In the genomic region with DNA sequence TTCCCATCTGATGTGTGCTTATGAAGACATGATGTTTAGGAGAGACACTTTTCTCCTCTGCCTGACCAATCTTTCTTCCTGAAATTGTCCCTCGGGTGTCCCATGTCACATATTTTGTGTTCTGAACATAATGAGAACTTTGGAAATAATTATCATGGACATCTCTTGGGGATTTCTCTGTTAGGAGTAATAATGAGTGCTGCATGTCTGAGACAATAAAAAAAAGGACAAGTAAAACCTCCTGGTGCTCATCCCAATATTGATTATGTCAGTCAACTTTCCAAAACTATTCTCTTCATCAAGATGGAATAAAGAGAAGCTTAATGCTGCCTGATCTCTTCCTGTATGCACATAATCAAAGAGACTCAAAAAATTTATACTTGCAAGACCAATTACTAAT, we compare ENCODE assay signal across 46 mouse cellular contexts. TPM values are rescaled to one million over a fixed set of nuclear protein-coding genes. Genes with fewer than 3 reads are reported as not detected.
"Had no signal": no experiment of that assay in that cellular context is flagged by ENCODE, and none has a peak within 500 bp of the region (broad histone marks: within the 10 kb centered on the region; RNA-seq: fewer than 3 reads in every experiment).

A gene (minus strand): TSS at position 101 of the 400 bp plus-strand sequence.

- H3K4me2 ChIP-seq: limb, embryonic 12.5 days; limb, embryonic 13.5 days; limb, embryonic 15.5 days; liver, embryonic 11.5 days; liver, embryonic 12.5 days; liver, embryonic 13.5 days; liver, embryonic 15.5 days; lung, embryonic 14.5 days; lung, embryonic 15.5 days; midbrain, embryonic 11.5 days; midbrain, embryonic 12.5 days; midbrain, embryonic 13.5 days; midbrain, embryonic 15.5 days; neural tube, embryonic 12.5 days had no signal

- H3K9ac ChIP-seq: limb, embryonic 12.5 days; limb, embryonic 13.5 days; limb, embryonic 15.5 days; liver, embryonic 12.5 days; liver, embryonic 13.5 days; liver, embryonic 14.5 days; liver, embryonic 15.5 days; liver, postnatal 0 days; lung, embryonic 14.5 days; lung, embryonic 15.5 days; midbrain, embryonic 12.5 days; midbrain, embryonic 13.5 days; midbrain, embryonic 15.5 days; neural tube, embryonic 12.5 days had no signal

- H3K9me3 ChIP-seq: limb, embryonic 10.5 days; limb, embryonic 13.5 days; limb, embryonic 15.5 days; liver, embryonic 12.5 days; liver, embryonic 15.5 days; lung, embryonic 15.5 days; megakaryocyte, embryonic 14.5 days; midbrain, embryonic 10.5 days; midbrain, embryonic 12.5 days; midbrain, embryonic 13.5 days; midbrain, embryonic 15.5 days; neural tube, embryonic 12.5 days had no signal

- H3K4me3 ChIP-seq: limb, embryonic 10.5 days; limb, embryonic 12.5 days; limb, embryonic 13.5 days; limb, embryonic 15.5 days; liver, embryonic 12.5 days; liver, embryonic 13.5 days; liver, embryonic 15.5 days; lung, embryonic 15.5 days; megakaryocyte, embryonic 14.5 days; midbrain, embryonic 10.5 days; midbrain, embryonic 12.5 days; midbrain, embryonic 13.5 days; midbrain, embryonic 15.5 days; myocyte; neural tube, embryonic 12.5 days had no signal

- ATAC-seq: liver, embryonic 12.5 days; liver, postnatal 0 days; lung, postnatal 0 days; midbrain, embryonic 13.5 days; midbrain, embryonic 15.5 days; midbrain, embryonic 16.5 days had no signal

- DNase-seq: left cerebral cortex, postnatal 4 days; liver; liver, embryonic 13.5 days; liver, postnatal 0 days; lung, adult 18-20 months; lung, adult 2 months; lung, embryonic 14.5 days; lung, postnatal 10 days; lung, postnatal 14 days; lung, postnatal 36 days; lung, postnatal 4 days; midbrain, embryonic 14.5 days had no signal

- H3K27me3 ChIP-seq: limb, embryonic 12.5 days; limb, embryonic 13.5 days; limb, embryonic 15.5 days; liver, embryonic 12.5 days; liver, embryonic 13.5 days; liver, embryonic 15.5 days; lung, embryonic 15.5 days; megakaryocyte, embryonic 14.5 days; midbrain, embryonic 12.5 days; midbrain, embryonic 13.5 days; midbrain, embryonic 15.5 days; neural tube, embryonic 12.5 days had no signal

- H3K36me3 ChIP-seq: limb, embryonic 10.5 days; limb, embryonic 12.5 days; limb, embryonic 13.5 days; limb, embryonic 15.5 days; liver, embryonic 12.5 days; liver, embryonic 13.5 days; liver, embryonic 15.5 days; lung, embryonic 15.5 days; midbrain, embryonic 10.5 days; midbrain, embryonic 12.5 days; midbrain, embryonic 13.5 days; midbrain, embryonic 15.5 days; neural tube, embryonic 12.5 days had no signal

- H3K27ac ChIP-seq: limb, embryonic 10.5 days; limb, embryonic 12.5 days; limb, embryonic 13.5 days; limb, embryonic 15.5 days; liver, embryonic 12.5 days; liver, embryonic 13.5 days; liver, embryonic 14.5 days; liver, embryonic 15.5 days; lung, embryonic 15.5 days; macrophage; midbrain, embryonic 10.5 days; midbrain, embryonic 12.5 days; midbrain, embryonic 13.5 days; midbrain, embryonic 15.5 days; neural tube, embryonic 12.5 days had no signal

- H3K4me1 ChIP-seq: limb, embryonic 10.5 days; limb, embryonic 12.5 days; limb, embryonic 13.5 days; limb, embryonic 15.5 days; liver, embryonic 12.5 days; liver, embryonic 13.5 days; liver, embryonic 15.5 days; lung, embryonic 15.5 days; megakaryocyte, embryonic 14.5 days; midbrain, embryonic 10.5 days; midbrain, embryonic 12.5 days; midbrain, embryonic 13.5 days; midbrain, embryonic 15.5 days; neural tube, embryonic 12.5 days had no signal

RNA-seq across cellular contexts. Expression of the gene that starts here (rescaled TPM):
- total RNA-seq: left cerebral cortex, postnatal 10 days; left cerebral cortex, postnatal 14 days; left cerebral cortex, postnatal 25 days; left cerebral cortex, postnatal 36 days; left cerebral cortex, postnatal 4 days; liver, adult 2 months; megakaryocyte progenitor cell, adult 5-6 weeks; megakaryocyte, adult 5-6 weeks; megakaryocyte-erythroid progenitor cell, adult 5-6 weeks; midbrain, postnatal 0 days had no signal
- polyA plus RNA-seq: limb, embryonic 10.5 days; limb, embryonic 11.5 days; limb, embryonic 12.5 days; limb, embryonic 13.5 days; limb, embryonic 14.5 days; limb, embryonic 15.5 days; liver, adult 2 months; liver, embryonic 11.5 days; liver, embryonic 12.5 days; liver, embryonic 13.5 days; liver, embryonic 14.5 days; liver, embryonic 15.5 days; liver, embryonic 16.5 days; liver, postnatal 0 days; lung, adult 2 months; lung, embryonic 14.5 days; lung, embryonic 15.5 days; lung, embryonic 16.5 days; lung, postnatal 0 days; macrophage; midbrain, embryonic 10.5 days; midbrain, embryonic 11.5 days; midbrain, embryonic 12.5 days; midbrain, embryonic 13.5 days; midbrain, embryonic 14.5 days; midbrain, embryonic 15.5 days; midbrain, embryonic 16.5 days; midbrain, postnatal 0 days; myocyte; neural tube, embryonic 11.5 days; neural tube, embryonic 12.5 days had no signal
